Mouse (Mus musculus): ENCODE data around the gene Dph2. TPM values are rescaled to one million over a fixed set of nuclear protein-coding genes. Genes with fewer than 3 reads are reported as not detected.

The Dph2 gene
- 12.8 and 24.7 TPM in 2 replicates for total RNA-seq (2014; fragmentation: Nextera tagmentation)
- 11.7 and 12.6 TPM in 2 replicates for total RNA-seq (2017)

- ATAC-seq (replicated peaks; ENCODE audit: low FRiP score, low TSS enrichment, poor library complexity, severe bottlenecking): peak; percentile 86
Measured at GRCm38 (mm10) chr4:117891738-117892161, at the start of gene Dph2. TSS of gene Dph2 (minus strand) at chr4:117892032.

DNA sequence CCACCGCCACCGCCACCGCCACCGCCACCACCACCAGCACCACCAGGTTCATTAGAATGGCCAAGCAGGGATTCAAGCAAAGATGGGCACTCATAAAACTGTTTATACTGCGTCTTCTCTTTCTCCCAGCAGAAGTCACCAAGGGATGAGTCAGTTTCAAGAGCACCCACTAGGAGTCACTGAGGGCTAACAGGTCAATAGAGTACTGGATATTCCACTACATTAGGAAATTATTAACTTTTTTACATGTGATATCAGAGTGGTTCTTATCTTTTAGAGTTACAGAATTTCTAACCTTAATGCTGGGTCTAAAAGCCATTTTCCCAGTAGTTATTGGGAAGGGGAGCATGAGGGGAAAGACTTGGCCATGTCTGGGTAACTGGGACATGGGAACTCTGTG lies 45.1 kb upstream of the Dph2 start:
- no peak for ATAC-seq (replicated peaks; ENCODE audit: low FRiP score, low TSS enrichment, poor library complexity, severe bottlenecking)

DNA sequence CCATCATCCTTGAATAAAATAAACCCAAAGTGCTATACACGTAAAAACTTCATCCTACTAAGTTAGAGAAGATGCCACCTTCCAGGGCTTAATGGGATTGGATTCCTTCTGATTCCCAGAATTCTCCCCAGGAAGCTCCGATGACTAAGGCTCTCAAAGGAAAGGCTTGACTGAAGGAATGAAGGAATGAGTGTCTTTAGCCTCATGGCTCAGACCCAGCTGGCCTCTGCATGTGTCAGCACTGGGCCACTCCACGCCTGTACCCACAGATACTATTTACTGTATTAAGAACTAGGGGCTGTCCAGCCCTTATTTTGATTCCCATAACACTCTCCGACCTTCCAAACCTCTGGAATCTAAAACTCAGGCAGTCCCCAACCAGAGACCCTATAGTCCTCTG lies 42.2 kb upstream of the Dph2 start:
- no peak for ATAC-seq (replicated peaks; ENCODE audit: low FRiP score, low TSS enrichment, poor library complexity, severe bottlenecking)

GRCm38 (mm10) chr4:117933248-117933647 lies 41.4 kb upstream of the Dph2 start:
- ATAC-seq (replicated peaks; ENCODE audit: low FRiP score, low TSS enrichment, poor library complexity, severe bottlenecking): no peak

GRCm38 (mm10) chr4:117929391-117929881 lies 37.6 kb upstream of the Dph2 start, which contains the start of gene Artn:
TSS of gene Artn (minus strand) at chr4:117929763.
- ATAC-seq (replicated peaks; ENCODE audit: low FRiP score, low TSS enrichment, poor library complexity, severe bottlenecking): no peak

GRCm38 (mm10) chr4:117928699-117929241 lies 36.9 kb upstream of the Dph2 start:
- ATAC-seq (replicated peaks; ENCODE audit: low FRiP score, low TSS enrichment, poor library complexity, severe bottlenecking): peak; percentile 88

- peak; percentile 31 for ATAC-seq (replicated peaks; ENCODE audit: low FRiP score, low TSS enrichment, poor library complexity, severe bottlenecking)
Measured at GRCm38 (mm10) chr4:117928234-117928633, 36.4 kb upstream of the Dph2 start.

- ATAC-seq (replicated peaks; ENCODE audit: low FRiP score, low TSS enrichment, poor library complexity, severe bottlenecking): no peak
Measured at GRCm38 (mm10) chr4:117926545-117927482, 35.0 kb upstream of the Dph2 start.

DNA sequence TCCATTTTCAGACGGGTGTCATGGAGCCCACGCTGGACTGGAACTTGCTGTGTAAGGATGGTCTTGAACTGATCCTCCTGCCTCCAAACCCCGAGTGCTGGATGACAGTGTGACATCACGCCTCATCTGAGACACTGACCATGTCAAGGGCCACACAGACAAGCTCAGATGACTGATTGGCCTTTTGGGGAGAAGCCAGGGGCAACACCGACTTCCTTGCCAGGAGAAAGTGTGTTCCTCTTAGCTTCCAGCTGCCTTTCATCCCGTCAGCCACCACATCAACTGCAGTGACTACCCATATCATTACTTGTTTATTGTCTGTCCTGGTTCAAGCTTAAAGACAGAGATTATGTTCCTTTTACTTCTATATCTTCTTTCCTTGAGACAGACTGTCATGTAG lies 33.1 kb upstream of the Dph2 start:
- no peak for ATAC-seq (replicated peaks; ENCODE audit: low FRiP score, low TSS enrichment, poor library complexity, severe bottlenecking)

DNA sequence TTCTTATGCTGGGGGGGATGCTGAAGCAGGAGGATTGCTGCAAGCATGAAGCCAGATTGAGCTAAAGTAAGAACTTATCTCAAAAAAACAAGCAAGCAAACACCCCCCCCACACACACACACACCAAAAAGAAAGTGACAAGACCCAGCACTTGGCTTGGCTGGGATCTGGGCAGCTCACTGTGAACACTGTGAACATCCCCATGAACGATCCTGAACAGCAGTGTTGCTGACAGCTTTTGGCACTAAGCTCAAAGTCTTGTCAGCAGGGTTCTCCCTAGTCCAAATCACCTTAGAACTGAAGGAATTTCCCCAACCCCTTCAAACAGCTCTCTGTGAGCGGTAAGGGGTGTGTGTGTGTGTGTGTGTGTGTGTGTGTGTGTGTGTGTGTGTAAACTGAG lies 31.6 kb upstream of the Dph2 start:
- no peak for ATAC-seq (replicated peaks; ENCODE audit: low FRiP score, low TSS enrichment, poor library complexity, severe bottlenecking)

GRCm38 (mm10) chr4:117921358-117921757 lies 29.5 kb upstream of the Dph2 start:
- ATAC-seq (replicated peaks; ENCODE audit: low FRiP score, low TSS enrichment, poor library complexity, severe bottlenecking): no peak

GRCm38 (mm10) chr4:117918762-117919161 lies 26.9 kb upstream of the Dph2 start:
- ATAC-seq (replicated peaks; ENCODE audit: low FRiP score, low TSS enrichment, poor library complexity, severe bottlenecking): no peak

- ATAC-seq (replicated peaks; ENCODE audit: low FRiP score, low TSS enrichment, poor library complexity, severe bottlenecking): no peak
Measured at GRCm38 (mm10) chr4:117918261-117918660, 26.4 kb upstream of the Dph2 start.

DNA sequence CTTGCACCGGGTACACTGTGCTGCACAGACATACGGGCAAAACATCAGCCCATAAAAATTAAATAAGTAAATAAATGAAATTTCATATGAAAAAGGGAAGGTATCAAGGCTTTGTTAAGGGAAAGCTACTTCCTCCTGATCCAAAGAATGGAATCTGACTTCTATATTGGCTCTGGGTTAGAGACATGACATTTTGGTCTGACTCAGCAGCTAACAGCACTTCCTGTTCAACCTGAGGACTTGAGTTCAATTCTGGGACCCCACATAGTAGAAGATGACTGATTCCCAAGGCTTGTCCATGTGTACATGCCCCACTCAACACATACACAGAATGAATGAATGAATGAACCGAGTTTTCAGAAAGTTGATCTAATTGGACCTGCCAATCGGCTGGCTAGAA lies 26.0 kb upstream of the Dph2 start:
- no peak for ATAC-seq (replicated peaks; ENCODE audit: low FRiP score, low TSS enrichment, poor library complexity, severe bottlenecking)

GRCm38 (mm10) chr4:117917402-117917801 lies 25.6 kb upstream of the Dph2 start:
- ATAC-seq (replicated peaks; ENCODE audit: low FRiP score, low TSS enrichment, poor library complexity, severe bottlenecking): no peak

DNA sequence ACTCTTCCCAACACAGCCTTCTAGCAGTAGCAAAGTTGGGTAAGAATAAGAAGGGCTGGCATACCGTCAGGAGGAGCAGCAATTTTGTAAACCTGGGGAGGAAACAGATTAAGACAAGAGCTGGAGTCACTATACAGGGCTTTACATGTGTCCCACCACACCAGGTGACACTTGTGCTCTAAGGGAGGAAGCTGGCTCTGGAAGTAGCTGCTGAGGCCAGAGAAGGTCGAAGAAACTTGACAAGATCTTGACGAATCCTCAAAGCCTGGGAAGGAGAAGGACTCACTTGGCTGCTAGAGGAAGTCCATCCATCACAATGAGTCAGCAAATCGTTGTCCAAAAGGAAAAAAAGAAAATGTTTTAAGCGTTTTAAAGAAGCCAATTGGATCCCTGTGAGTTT lies 24.6 kb upstream of the Dph2 start:
- no peak for ATAC-seq (replicated peaks; ENCODE audit: low FRiP score, low TSS enrichment, poor library complexity, severe bottlenecking)

DNA sequence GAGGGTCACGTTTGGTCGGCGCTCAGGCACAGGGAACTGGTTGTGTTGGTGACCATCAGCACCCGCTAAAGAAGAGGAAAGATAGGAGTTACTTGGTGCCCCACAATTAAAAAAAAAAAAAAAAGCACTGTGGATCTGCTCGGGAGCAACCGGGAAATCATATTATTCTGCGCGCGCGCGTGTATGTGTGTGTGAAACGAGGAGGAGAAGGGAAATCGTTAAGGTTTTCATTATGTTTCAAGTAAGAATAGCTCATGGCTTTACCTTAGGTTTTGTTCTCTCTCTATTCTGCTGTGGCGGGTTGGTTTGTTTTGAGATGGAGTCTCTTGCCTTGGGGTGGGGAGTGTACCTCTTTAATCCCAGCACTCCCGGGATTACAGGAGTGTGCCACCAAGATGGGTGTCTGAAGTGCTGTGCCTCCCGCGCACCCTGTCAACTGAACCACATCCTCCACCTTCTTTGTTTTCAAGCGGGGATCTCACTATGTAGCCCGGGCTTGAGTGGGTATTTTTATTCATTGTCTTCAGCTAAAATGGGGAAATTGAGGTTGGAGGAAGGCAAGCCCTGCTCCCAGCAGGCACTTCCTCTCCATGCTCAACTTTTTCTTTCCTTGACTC lies 23.8 kb upstream of the Dph2 start:
- no peak for ATAC-seq (replicated peaks; ENCODE audit: low FRiP score, low TSS enrichment, poor library complexity, severe bottlenecking)

DNA sequence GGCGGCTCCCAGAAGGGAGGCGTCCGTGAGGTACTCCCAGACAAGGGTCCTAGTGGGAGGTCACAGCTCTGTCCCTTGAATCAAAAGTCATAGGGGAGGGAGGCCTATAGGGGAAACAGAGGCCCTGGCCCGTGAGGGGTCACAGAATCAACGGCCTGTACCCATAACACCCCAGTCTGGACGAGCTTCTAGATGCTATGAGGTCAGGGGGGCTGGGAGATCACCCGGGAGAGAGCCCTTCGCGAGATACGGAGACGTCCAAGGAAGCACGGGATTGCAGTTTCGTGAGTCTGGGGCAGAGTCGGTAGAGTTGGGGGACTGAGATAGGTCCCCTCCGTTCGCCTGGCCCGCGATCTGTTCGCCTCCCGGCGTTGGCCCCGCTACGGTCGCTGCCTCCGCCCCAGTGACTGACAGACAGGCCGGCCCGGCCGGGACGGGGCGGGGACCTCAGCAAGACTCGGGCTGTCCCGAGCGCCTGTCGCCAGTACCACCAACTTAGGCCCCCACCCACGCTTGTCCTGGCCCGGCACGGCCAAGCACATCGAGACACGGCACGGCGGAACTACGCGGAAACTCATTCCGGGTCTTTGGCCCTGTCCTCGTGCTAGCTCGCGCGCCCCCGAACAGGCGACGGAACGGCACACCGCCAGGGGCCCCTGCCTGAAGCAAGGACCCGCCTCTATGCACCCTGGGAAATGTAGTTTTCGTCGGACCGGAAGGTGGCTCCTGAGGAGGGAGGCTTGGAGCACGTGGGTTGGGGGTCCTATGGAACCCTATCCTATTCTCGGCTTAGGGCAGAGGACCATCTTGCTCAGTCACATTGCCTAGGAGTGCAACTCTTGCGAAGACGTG lies 23.0 kb upstream of the Dph2 start, which contains the start of gene Ipo13:
Gene Ipo13, minus strand, starts transcription at position 409 of the 852 bp plus-strand sequence.
- ATAC-seq (replicated peaks; ENCODE audit: low FRiP score, low TSS enrichment, poor library complexity, severe bottlenecking): peak; percentile 89

DNA sequence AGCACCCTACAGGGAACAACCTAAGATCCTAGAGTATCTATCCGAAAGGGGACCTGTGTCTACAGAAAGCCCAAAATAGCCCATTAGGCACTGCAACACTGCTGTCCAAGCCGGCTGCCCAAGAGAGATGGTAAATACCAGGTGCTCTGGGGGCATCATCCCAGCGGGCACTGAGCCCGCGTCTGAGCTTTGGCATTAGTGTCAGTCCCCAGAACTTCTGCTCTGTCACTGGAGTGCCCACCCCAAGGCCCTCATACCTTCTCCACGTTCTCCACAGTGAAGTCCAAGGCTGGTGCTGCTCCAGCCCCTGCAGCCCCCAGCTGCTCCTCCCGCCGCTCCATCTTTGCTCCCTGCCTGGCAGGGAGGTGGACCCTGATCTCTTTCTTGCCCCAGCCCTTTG lies 22.2 kb upstream of the Dph2 start:
- 0 out of 2 replicates have a peak, but pooled peaks have one; percentile 2 for ATAC-seq (replicated peaks; ENCODE audit: low FRiP score, low TSS enrichment, poor library complexity, severe bottlenecking)

Data from megakaryocyte-erythroid progenitor cell, adult 5-6 weeks (primary cell).